Comparison of ENCODE assay signal across 9 mouse cellular contexts in the genomic region with DNA sequence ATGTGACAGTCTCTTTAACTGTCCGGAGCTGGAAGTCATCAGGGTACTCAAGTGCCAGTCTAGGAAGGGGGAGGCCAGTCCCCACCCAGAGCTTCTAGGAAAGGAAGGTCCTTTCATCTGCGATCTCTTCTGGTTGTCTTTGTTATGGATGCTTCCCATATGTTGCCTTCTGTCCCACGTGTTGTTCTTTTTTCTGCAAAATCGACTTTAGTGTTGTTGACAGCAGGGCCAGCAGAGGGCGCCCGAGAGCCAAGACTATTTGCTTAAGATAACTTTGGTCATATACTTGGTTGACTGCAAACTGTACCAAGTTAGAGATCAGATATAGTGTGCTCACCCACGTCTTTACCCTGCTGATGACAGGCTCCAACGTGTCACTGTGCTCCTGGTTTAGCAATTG. TPM values are rescaled to one million over a fixed set of nuclear protein-coding genes. Genes with fewer than 3 reads are reported as not detected.
A peak's percentile ranks its signal among the peaks of the same experiment; 100 is the strongest.
DNase-seq lines count a peak whose midpoint lies in the region; ATAC-seq and TF ChIP-seq lines count a peak whose summit lies in the region.
"Had no signal": no experiment of that assay in that cellular context is flagged by ENCODE, and none has a peak within 500 bp of the region (broad histone marks: within the 10 kb centered on the region; RNA-seq: fewer than 3 reads in every experiment).

No protein-coding gene starts in this region.

- intact Hi-C loops in left cerebral cortex, adult 2 months (cut with DNase I), result loop anchor here (1.0 kb wide), 2 partner anchors 516 to 531 kb away; no protein-coding TSS in a partner anchor

- no peak overlapping the region for H3K27ac ChIP-seq in forebrain, embryonic 16.5 days (ENCODE audit: low read length)
- H3K27ac ChIP-seq in intestine, embryonic 14.5 days (ENCODE audit: low read depth), result no peak overlapping the region
- no peak overlapping the region for H3K27ac ChIP-seq in left cerebral cortex, adult 2 months

- 9% methylated on average over 8 of the region's 8 CpGs for WGBS in forebrain, embryonic 16.5 days
- WGBS in intestine, embryonic 14.5 days, result 13% methylated on average over 8 of the region's 8 CpGs

- no peak overlapping the region for H3K4me2 ChIP-seq in forebrain, embryonic 16.5 days (ENCODE audit: low read length)
- no peak overlapping the region for H3K4me2 ChIP-seq in intestine, embryonic 14.5 days (ENCODE audit: low read length)

- H3K9me3 ChIP-seq in forebrain, embryonic 16.5 days (ENCODE audit: control insufficient read depth, low read length), result no peaks in the 10 kb centered on the region
- H3K9me3 ChIP-seq in intestine, embryonic 14.5 days (ENCODE audit: control insufficient read depth, low read length), result no peaks in the 10 kb centered on the region

- peak; percentile 69 for DNase-seq in R1 (ENCODE audit: low read depth, low spot score)
- peak; percentile 32 for DNase-seq in cerebellum, adult 11 months
- peak; percentile 93 for DNase-seq in intestine, embryonic 14.5 days (ENCODE audit: low spot score)
- peak; percentile 70 to 82 for DNase-seq in left cerebral cortex, adult 2 months (ENCODE audit: extremely low spot score in 1 of 2, low spot score in 2 of 2)
- DNase-seq in right cerebral cortex, postnatal 36 days (ENCODE audit: low spot score in 2 of 2), result peak; percentile 60 to 65

- ATAC-seq in forebrain, embryonic 16.5 days, result peak; percentile 81
- ATAC-seq in intestine, embryonic 14.5 days (replicated peaks; ENCODE audit: low FRiP score, low TSS enrichment, low read depth), result peak; percentile 61; the same call in 1 of the 2 replicates
- ATAC-seq in megakaryocyte-erythroid progenitor cell, adult 5-6 weeks (replicated peaks; ENCODE audit: low FRiP score, low TSS enrichment, poor library complexity, severe bottlenecking), result peak; percentile 74
- no peak for ATAC-seq in erythroblast, adult 5-6 weeks (replicated peaks; ENCODE audit: low FRiP score, poor library complexity, severe bottlenecking)

- no peak overlapping the region for H3K9ac ChIP-seq in forebrain, embryonic 16.5 days (replicated peaks; ENCODE audit: low read depth, low read length)
- H3K9ac ChIP-seq in intestine, embryonic 14.5 days (ENCODE audit: low read length), result no peak overlapping the region

- H3K4me1 ChIP-seq in forebrain, embryonic 16.5 days (replicated peaks; ENCODE audit: control insufficient read depth, insufficient read depth, low read length), result 0 out of 2 replicates have a peak, but pooled peaks cover 2% of the 10 kb centered on the region
- H3K4me1 ChIP-seq in intestine, embryonic 14.5 days (replicated peaks; ENCODE audit: control insufficient read depth, insufficient read depth, low read length), result no peaks in the 10 kb centered on the region

- H3K36me3 ChIP-seq in forebrain, embryonic 16.5 days (ENCODE audit: control insufficient read depth, insufficient read depth), result no peaks in the 10 kb centered on the region
- H3K36me3 ChIP-seq in intestine, embryonic 14.5 days (ENCODE audit: control insufficient read depth, insufficient read depth, low read length), result no peaks in the 10 kb centered on the region

- peak; percentile 90 for TF ChIP-seq CTCF in left cerebral cortex, adult 2 months (IDR thresholded peaks at IDR 0.05)

- no peaks in the 10 kb centered on the region for H3K27me3 ChIP-seq in forebrain, embryonic 16.5 days (replicated peaks; ENCODE audit: control insufficient read depth, insufficient read depth, low read length)
- no peaks in the 10 kb centered on the region for H3K27me3 ChIP-seq in intestine, embryonic 14.5 days (replicated peaks; ENCODE audit: control insufficient read depth, insufficient read depth, low read length)

- H3K4me3 ChIP-seq in forebrain, embryonic 16.5 days (replicated peaks; ENCODE audit: low read length), result no peak overlapping the region
- H3K4me3 ChIP-seq in intestine, embryonic 14.5 days (ENCODE audit: low read depth, low read length), result no peak overlapping the region
- no peak overlapping the region for H3K4me3 ChIP-seq in left cerebral cortex, adult 2 months

RNA-seq across cellular contexts. Expression of a gene that starts 19.5 kb away (rescaled TPM):
- polyA plus RNA-seq in forebrain, embryonic 16.5 days (2015; fragmentation: Nextera tagmentation; extraction: Ambion mirVana), result 0.83 and 0.92 TPM in 2 replicates
- 0.36 TPM in 1 of 2 replicates, not detected in the other for polyA plus RNA-seq in intestine, embryonic 14.5 days (2014; fragmentation: Nextera tagmentation; extraction: Ambion mirVana)
- under 1 TPM in 1 of 2 experiments, not detected in 1; 0.42 TPM for total RNA-seq in left cerebral cortex, adult 2 months (2021)
- total RNA-seq in megakaryocyte-erythroid progenitor cell, adult 5-6 weeks (2014; fragmentation: Nextera tagmentation), result not detected in 2 replicates
- total RNA-seq in megakaryocyte-erythroid progenitor cell, adult 5-6 weeks (2017), result not detected in 2 replicates
- not detected in 2 replicates for total RNA-seq in erythroblast, adult 5-6 weeks (2015; ENCODE audit: low replicate concordance)
- not detected in 2 replicates for total RNA-seq in erythroblast, adult 5-6 weeks (2017; ENCODE audit: low replicate concordance)
- total RNA-seq: neutrophil, adult 5-6 weeks had no signal

Comparison
In these comparisons a context has a peak if more than half of its experiments do, and no peak if none do; other contexts are left out.
1. DNase-seq: peak in every context shown above with its lines; median percentile 93 in intestine, embryonic 14.5 days; 76 in left cerebral cortex, adult 2 months; 69 in R1; 62 in right cerebral cortex, postnatal 36 days; 32 in cerebellum, adult 11 months.